Mouse (Mus musculus) G1E (cell line): ENCODE results near the gene Haghl. TPM values are rescaled to one million over a fixed set of nuclear protein-coding genes. Genes with fewer than 3 reads are reported as not detected.

Experiments used
- ATAC-seq: 2 replicates; pipeline ENCODE4 v1.8.0; 2016; ENCODE audit warnings: mild to moderate bottlenecking; ENCODE audit not compliant: insufficient number of reproducible peaks, poor library complexity, low FRiP score, severe bottlenecking; ENCODE audit errors: extremely low read depth
- DNase-seq: peaks from one replicate; pipeline ENCODE4 v3.0.0; 2012; ENCODE audit warnings: low spot score
- H3K27me3 ChIP-seq: 2 replicates; pipeline ENCODE4 v1.6.1; 2012; ENCODE audit warnings: mild to moderate bottlenecking, low read length, inconsistent platforms; ENCODE audit not compliant: insufficient read depth
- H3K36me3 ChIP-seq: replicated peaks from 2 replicates; pipeline ENCODE3; 2012; ENCODE audit warnings: mild to moderate bottlenecking, inconsistent platforms
- H3K4me1 ChIP-seq: 2 replicates; pipeline ENCODE4 v1.6.1; 2012; ENCODE audit warnings: low read depth, low read length, inconsistent platforms, mixed read lengths; ENCODE audit not compliant: insufficient read depth
- H3K4me3 ChIP-seq: 2 replicates; pipeline ENCODE4 v1.5.1; 2012; ENCODE audit warnings: low read depth, mild to moderate bottlenecking, inconsistent platforms, low read length, moderate library complexity, mixed read lengths
- H3K9me3 ChIP-seq: replicated peaks from 2 replicates; pipeline ENCODE4 v1.6.1; 2012; ENCODE audit warnings: inconsistent platforms
- CTCF ChIP-seq: IDR thresholded peaks from 2 replicates; pipeline ENCODE4 v1.5.1; 2012; ENCODE audit warnings: low read depth, low read length, inconsistent platforms, mixed read lengths
- GATA1 ChIP-seq: IDR thresholded peaks from 2 replicates; pipeline ENCODE4 v1.6.1; 2012; ENCODE audit warnings: borderline replicate concordance, low read length, inconsistent platforms, mixed read lengths
- GATA2 ChIP-seq: IDR thresholded peaks from 2 replicates; pipeline ENCODE4 v1.6.1; 2012; ENCODE audit warnings: low read depth, low read length, inconsistent platforms, borderline replicate concordance
- POLR2AphosphoS5 ChIP-seq: IDR thresholded peaks from 2 replicates; pipeline ENCODE4 v1.6.1; 2012; ENCODE audit warnings: low read depth, low read length, inconsistent platforms; ENCODE audit not compliant: insufficient replicate concordance
- TAL1 ChIP-seq: conservative IDR thresholded peaks from 2 replicates; pipeline ENCODE4 v1.6.1; 2012; ENCODE audit warnings: low read depth, low read length, inconsistent platforms, mixed read lengths
- polyA plus RNA-seq: library from polyadenylated mRNA; stranded (reverse); fragments of >175 nt; gene quantifications from 2 replicates; pipeline ENCODE4 v1.2.3, GENCODE M21; 2012
- total RNA-seq, 2 experiments: library from RNA; stranded (forward) in 1 of 2; stranded (reverse) in 1 of 2; fragments of 200-1000 nt in 1 of 2; fragments of >200 nt in 1 of 2; fragmentation: Nextera tagmentation in 1 of 2; gene quantifications; 2 replicates each; pipeline ENCODE4 v1.2.3; 2014 to 2017

Gene Haghl
- total and polyA plus RNA-seq, 3 experiments = 11.7 to 17.1 (median 15.5) TPM

DNA sequence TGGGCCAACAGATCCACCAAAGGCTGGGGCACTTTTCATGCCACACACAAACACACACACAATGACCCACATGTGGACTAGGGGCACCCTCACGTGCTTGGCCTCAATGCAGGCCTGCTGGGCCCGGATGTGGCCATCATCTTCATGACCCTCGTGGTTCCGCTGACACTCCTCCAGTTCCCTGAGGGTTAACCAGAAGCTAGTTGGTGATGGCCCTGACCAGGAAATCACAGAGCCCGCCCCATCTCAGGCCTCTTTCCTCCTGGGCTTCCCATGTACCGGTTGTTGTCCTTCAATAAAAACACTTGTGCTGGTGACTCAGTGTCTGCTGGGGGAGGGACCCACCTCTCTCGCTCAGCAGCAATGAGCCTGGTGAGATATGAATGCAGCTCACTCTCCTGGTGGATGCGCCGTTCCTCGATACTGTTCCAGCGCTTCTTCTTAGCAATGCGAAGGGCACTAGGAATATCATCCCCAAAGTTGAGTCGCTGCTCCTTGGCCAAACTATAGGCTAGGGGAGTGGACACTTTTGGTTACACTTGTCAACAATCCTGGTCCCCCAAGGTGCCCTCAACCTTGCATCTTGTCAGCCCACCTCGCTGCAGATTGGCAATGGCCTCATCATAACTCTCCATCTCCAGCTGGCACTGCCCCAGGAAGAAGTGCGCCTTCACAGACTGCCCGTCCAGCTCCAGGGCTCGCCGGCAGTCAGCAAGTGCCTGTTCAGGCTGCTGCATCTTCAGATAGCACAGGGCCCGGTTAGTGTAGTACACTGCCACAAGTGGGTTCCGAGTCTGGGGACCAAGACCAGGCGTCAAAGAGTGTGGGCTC lies 46.2 kb upstream of the Haghl start:
- TF ChIP-seq POLR2AphosphoS5 (no peak), TAL1 (no peak), GATA1 (no peak), GATA2 (no peak)
- H3K9me3 ChIP-seq = no peaks in the 10 kb centered on the region
- DNase-seq (no peak), ATAC-seq (no peak)
- H3K4me1 ChIP-seq = peaks cover 84% of the 10 kb centered on the region
- H3K27me3 ChIP-seq = no peaks in the 10 kb centered on the region
- H3K4me3 ChIP-seq = peak overlapping the region; percentile 81
- H3K36me3 ChIP-seq = peaks cover 85% of the 10 kb centered on the region

DNA sequence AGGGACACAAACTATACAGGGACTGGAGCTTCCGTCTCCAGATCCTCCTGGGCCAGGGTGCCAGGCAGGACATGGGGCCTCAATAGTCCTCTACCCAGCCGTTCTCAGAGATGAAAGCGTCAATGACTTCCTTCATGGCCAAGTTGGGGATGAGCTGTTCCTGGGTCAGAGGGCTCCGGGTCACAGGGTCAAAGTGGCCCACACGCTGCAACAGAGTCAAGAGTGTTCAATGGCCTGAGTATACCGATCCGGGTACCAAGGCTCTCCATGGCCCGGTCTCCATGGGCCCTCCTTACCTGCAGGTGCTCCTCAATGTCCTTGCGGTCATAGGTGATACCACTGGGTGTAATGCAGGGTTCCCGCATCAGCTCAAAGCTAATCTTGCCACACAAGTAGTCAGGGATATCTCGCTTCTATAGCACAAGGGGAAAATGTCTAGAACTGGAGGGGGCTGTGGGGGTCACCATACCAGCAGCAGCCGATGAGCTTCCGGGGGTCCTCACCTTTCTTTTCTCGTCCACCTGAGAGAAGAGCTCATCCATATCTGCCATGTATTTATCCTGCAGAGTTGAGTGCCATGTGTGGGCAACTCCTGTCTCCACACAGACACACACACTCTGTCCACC lies 45.4 kb upstream of the Haghl start:
- H3K36me3 ChIP-seq = peaks cover 85% of the 10 kb centered on the region
- TF ChIP-seq POLR2AphosphoS5 = no peak
- no peak for TF ChIP-seq GATA1
- no peak for TF ChIP-seq CTCF
- TF ChIP-seq TAL1 = no peak
- no peak for TF ChIP-seq GATA2
- ATAC-seq (no peak), DNase-seq (no peak)
- H3K27me3 ChIP-seq = no peaks in the 10 kb centered on the region
- H3K4me3 ChIP-seq = peak overlapping the region; percentile 81; the same call in 1 of the 2 replicates
- no peaks in the 10 kb centered on the region for H3K9me3 ChIP-seq
- H3K4me1 ChIP-seq = peaks cover 84% of the 10 kb centered on the region

DNA sequence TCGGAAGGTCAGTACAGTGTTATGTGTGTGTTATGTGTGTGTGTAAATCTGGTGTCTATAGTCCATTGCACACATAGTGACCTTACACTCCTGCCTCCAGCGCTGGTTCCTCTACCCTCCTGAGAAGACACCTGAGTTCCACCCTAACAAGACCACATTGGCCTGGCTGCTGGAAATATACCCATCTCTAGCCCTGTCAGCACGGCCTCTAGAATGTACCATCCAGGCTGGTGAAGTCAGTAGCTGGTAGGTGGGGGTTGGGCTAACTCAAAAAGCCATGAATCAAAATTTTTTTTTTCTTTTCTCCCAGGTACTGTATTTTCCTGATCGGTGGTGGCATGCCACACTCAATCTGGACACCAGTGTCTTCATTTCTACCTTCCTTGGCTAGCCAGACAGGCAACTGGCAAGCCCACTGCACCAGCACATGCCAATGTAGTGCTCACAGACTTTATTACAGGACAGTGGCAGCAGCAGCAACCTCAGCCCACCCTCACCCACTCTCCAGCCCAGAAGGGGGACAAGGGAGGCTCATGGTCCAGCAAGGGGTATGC lies 44.8 kb upstream of the Haghl start:
- TF ChIP-seq GATA1 (no peak), CTCF (no peak), POLR2AphosphoS5 (no peak), GATA2 (no peak), TAL1 (no peak)
- H3K36me3 ChIP-seq = peaks cover 85% of the 10 kb centered on the region
- H3K9me3 ChIP-seq = no peaks in the 10 kb centered on the region
- DNase-seq (no peak), ATAC-seq (no peak)
- peaks cover 84% of the 10 kb centered on the region for H3K4me1 ChIP-seq
- H3K4me3 ChIP-seq = peak overlapping the region; percentile 21; the same call in 1 of the 2 replicates
- H3K27me3 ChIP-seq = no peaks in the 10 kb centered on the region

DNA sequence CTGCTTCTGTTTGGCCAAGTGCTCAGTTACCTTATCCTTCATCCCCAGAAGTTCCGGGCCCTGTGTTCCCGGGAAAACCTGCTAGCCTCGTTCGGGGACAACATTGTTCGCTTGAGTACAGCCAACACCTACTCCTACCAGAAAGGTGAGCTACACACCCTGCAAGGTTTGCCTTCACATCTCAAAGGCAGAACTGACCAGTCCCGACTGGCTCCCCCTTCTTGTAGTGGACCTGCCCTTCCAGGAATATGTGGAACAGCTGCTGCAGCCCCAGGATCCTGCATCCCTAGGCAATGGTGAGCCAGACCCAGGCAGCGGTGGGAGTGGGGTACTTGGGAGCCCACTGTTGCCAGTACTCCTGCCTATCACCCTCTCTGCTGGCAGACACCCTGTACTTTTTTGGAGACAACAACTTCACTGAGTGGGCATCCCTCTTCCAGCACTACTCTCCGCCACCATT lies 44.1 kb upstream of the Haghl start:
- Histone ChIP-seq H3K36me3 (peaks cover 85% of the 10 kb centered on the region), H3K27me3 (no peaks in the 10 kb centered on the region), H3K4me3 (no peak overlapping the region), H3K4me1 (peaks cover 84% of the 10 kb centered on the region), H3K9me3 (no peaks in the 10 kb centered on the region)
- DNase-seq (no peak), ATAC-seq (no peak)
- TF ChIP-seq CTCF (no peak), TAL1 (no peak), GATA2 (no peak), POLR2AphosphoS5 (no peak), GATA1 (no peak)

DNA sequence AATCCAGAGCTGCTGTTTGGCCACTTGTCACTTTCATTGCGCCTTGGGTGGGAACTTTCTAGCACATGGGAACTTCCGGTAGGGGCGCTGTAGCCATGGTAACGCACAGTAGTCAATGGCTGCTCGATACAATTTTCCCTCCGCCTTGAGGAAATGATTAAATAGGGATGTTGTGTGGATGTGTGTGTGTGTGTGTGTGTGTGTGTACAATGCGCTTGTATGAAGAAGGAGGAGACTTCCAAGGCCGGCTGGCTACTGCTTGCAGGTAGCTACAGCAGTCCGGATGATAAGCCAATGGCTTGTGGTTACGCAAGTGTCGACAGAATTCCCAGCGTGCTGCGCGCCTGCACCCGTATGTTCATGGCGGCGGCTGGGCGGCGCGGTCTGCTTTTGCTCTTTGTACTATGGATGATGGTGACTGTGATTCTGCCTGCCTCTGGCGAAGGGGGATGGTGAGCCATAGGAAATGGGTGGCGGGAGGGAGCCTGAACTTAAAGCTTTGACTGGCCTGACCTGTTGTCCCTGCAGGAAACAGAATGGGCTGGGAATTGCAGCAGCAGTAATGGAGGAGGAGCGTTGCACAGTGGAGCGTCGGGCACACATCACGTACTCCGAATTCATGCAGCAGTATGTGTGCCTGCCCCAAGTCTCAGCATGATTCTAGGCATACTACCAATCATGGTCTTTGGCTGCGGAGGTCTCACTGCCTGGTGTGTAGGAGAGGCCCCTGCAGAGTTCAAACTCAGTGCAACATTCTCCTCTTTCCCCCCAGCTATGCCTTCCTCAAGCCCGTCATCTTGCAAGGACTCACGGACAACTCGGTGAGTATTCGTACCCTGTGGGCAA lies 43.5 kb upstream of the Haghl start, which contains the start of gene Jmjd8:
Jmjd8 (plus strand) TSS at position 156 of the 846 bp plus-strand sequence.
- H3K36me3 ChIP-seq = peaks cover 84% of the 10 kb centered on the region
- DNase-seq (no peak), ATAC-seq (no peak)

DNA sequence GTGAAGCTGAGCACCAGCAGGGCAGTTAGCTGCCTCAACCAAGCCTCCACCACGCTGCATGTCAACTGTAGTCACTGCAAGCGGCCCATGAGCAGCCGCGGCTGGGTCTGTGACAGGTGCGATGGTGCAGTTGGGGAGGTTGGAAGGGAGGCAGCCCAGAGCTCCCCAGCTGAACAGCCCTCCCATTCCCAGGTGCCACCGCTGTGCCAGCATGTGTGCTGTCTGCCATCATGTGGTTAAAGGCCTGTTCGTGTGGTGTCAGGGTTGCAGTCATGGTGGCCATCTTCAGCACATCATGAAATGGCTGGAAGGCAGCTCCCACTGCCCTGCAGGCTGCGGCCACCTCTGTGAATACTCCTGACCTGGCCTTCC lies 42.7 kb upstream of the Haghl start:
- Histone ChIP-seq H3K36me3 (peaks cover 81% of the 10 kb centered on the region), H3K9me3 (no peaks in the 10 kb centered on the region), H3K27me3 (no peaks in the 10 kb centered on the region), H3K4me1 (peaks cover 81% of the 10 kb centered on the region), H3K4me3 (no peak overlapping the region; the same call in 1 of the 2 replicates)
- no peak for ATAC-seq
- peak; percentile 33; the same call in 1 of the 2 replicates for TF ChIP-seq POLR2AphosphoS5
- no peak for TF ChIP-seq GATA1
- no peak for DNase-seq

More for the DNA sequence above, 43.5 kb upstream of the Haghl start, which contains the start of gene Jmjd8:
- H3K9me3 ChIP-seq = no peaks in the 10 kb centered on the region
- H3K27me3 ChIP-seq = no peaks in the 10 kb centered on the region
- no peak for TF ChIP-seq CTCF
- no peak for TF ChIP-seq GATA2
- TF ChIP-seq GATA1 = no peak
- TF ChIP-seq POLR2AphosphoS5 = no peak; the same call in 1 of the 2 replicates
- no peak for TF ChIP-seq TAL1
- peaks cover 84% of the 10 kb centered on the region for H3K4me1 ChIP-seq
- peak within 1 kb of the TSS; percentile 21; the same call in 1 of the 2 replicates for H3K4me3 ChIP-seq
